Mouse (Mus musculus): ENCODE measurements at regions not wholly inside any gene's neighbourhood (a gene's known extent, or its start where the extent isn't known, plus 50 kb on each side); places are given as distances from the start of the nearest gene placed in this dataset.
"Not testable (repeated sequence)": the region's sequence is repeated elsewhere in the genome, so short reads cannot be mapped to it uniquely, and the experiment has no call there.

GRCm38 (mm10) chr8:103690438-103690837 lies 411.0 kb upstream of the Cdh5 start:
- Histone ChIP-seq H3K36me3 (no peaks in the 10 kb centered on the region), H3K4me1 (no peaks in the 10 kb centered on the region), H3K27me3 (replicated peaks) (no peaks in the 10 kb centered on the region), H3K4me2 (no peak overlapping the region), H3K9ac (no peak overlapping the region), H3K9me3 (replicated peaks) (no peaks in the 10 kb centered on the region), H3K4me3 (no peak overlapping the region), H3K27ac (no peak overlapping the region)
- 46% methylated on average over 1 of the region's 1 CpGs for WGBS (ENCODE audit: insufficient replicate concordance)
- no peak for ATAC-seq

GRCm38 (mm10) chr8:103693531-103693930 lies 407.9 kb upstream of the Cdh5 start:
- Histone ChIP-seq H3K4me1 (no peaks in the 10 kb centered on the region), H3K9ac (no peak overlapping the region), H3K4me3 (no peak overlapping the region), H3K27me3 (replicated peaks) (no peaks in the 10 kb centered on the region), H3K9me3 (replicated peaks) (no peaks in the 10 kb centered on the region), H3K36me3 (no peaks in the 10 kb centered on the region), H3K27ac (no peak overlapping the region), H3K4me2 (no peak overlapping the region)
- 75% methylated on average over 8 of the region's 8 CpGs for WGBS (ENCODE audit: insufficient replicate concordance)
- ATAC-seq, result no peak

- Histone ChIP-seq H3K27me3 (replicated peaks) (no peaks in the 10 kb centered on the region), H3K4me2 (no peak overlapping the region), H3K9ac (no peak overlapping the region), H3K27ac (no peak overlapping the region), H3K4me3 (no peak overlapping the region), H3K9me3 (replicated peaks) (no peaks in the 10 kb centered on the region; the same call in 1 of the 2 replicates), H3K36me3 (no peaks in the 10 kb centered on the region), H3K4me1 (no peaks in the 10 kb centered on the region)
- no peak for ATAC-seq
- 72% methylated on average over 7 of the region's 7 CpGs for WGBS (ENCODE audit: insufficient replicate concordance)
These were observed 407.0 kb upstream of the Cdh5 start for GRCm38 (mm10) chr8:103694331-103694891.

- no peaks in the 10 kb centered on the region for H3K36me3 ChIP-seq
- H3K9me3 ChIP-seq (replicated peaks), result no peaks in the 10 kb centered on the region; the same call in 1 of the 2 replicates
- no peaks in the 10 kb centered on the region for H3K4me1 ChIP-seq
- 68% methylated on average over 1 of the region's 1 CpGs for WGBS (ENCODE audit: insufficient replicate concordance)
- no peaks in the 10 kb centered on the region for H3K27me3 ChIP-seq (replicated peaks)
- H3K4me2 ChIP-seq, result no peak overlapping the region
- no peak overlapping the region for H3K27ac ChIP-seq
- H3K9ac ChIP-seq, result no peak overlapping the region
- ATAC-seq, result no peak
- H3K4me3 ChIP-seq, result no peak overlapping the region
These were observed 402.4 kb upstream of the Cdh5 start for GRCm38 (mm10) chr8:103699016-103699520.

GRCm38 (mm10) chr8:103702236-103702635 lies 399.2 kb upstream of the Cdh5 start:
- Histone ChIP-seq H3K27ac (no peak overlapping the region), H3K4me2 (no peak overlapping the region), H3K9ac (no peak overlapping the region), H3K36me3 (no peaks in the 10 kb centered on the region), H3K4me3 (no peak overlapping the region), H3K4me1 (no peaks in the 10 kb centered on the region), H3K9me3 (replicated peaks) (no peaks in the 10 kb centered on the region; the same call in 1 of the 2 replicates), H3K27me3 (replicated peaks) (no peaks in the 10 kb centered on the region)
- no peak for ATAC-seq
- WGBS (ENCODE audit: insufficient replicate concordance), result 35% methylated on average over 2 of the region's 2 CpGs

- Histone ChIP-seq H3K27me3 (replicated peaks) (no peaks in the 10 kb centered on the region), H3K4me1 (no peaks in the 10 kb centered on the region), H3K4me3 (no peak overlapping the region), H3K9me3 (replicated peaks) (no peaks in the 10 kb centered on the region), H3K4me2 (no peak overlapping the region), H3K27ac (no peak overlapping the region), H3K36me3 (no peaks in the 10 kb centered on the region), H3K9ac (no peak overlapping the region)
- no peak for ATAC-seq
- 67% methylated on average over 2 of the region's 2 CpGs for WGBS (ENCODE audit: insufficient replicate concordance)
These were observed 395.3 kb upstream of the Cdh5 start for GRCm38 (mm10) chr8:103706084-103706483.

GRCm38 (mm10) chr8:103710871-103711270 lies 390.6 kb upstream of the Cdh5 start:
- not testable (repeated sequence) for H3K9ac ChIP-seq; H3K9me3 ChIP-seq (replicated peaks); H3K4me1 ChIP-seq; H3K27ac ChIP-seq; ATAC-seq; H3K4me2 ChIP-seq; H3K36me3 ChIP-seq; H3K27me3 ChIP-seq (replicated peaks); H3K4me3 ChIP-seq
- WGBS (ENCODE audit: insufficient replicate concordance), result 69% methylated on average over 7 of the region's 7 CpGs

GRCm38 (mm10) chr8:103717723-103718122 lies 383.7 kb upstream of the Cdh5 start:
- Histone ChIP-seq H3K4me3 (no peak overlapping the region), H3K9ac (no peak overlapping the region), H3K27me3 (replicated peaks) (no peaks in the 10 kb centered on the region), H3K36me3 (no peaks in the 10 kb centered on the region), H3K4me2 (no peak overlapping the region), H3K27ac (no peak overlapping the region), H3K9me3 (replicated peaks) (peaks cover 3% of the 10 kb centered on the region; the same call in 1 of the 2 replicates), H3K4me1 (no peaks in the 10 kb centered on the region)
- WGBS (ENCODE audit: insufficient replicate concordance), result 46% methylated on average over 4 of the region's 4 CpGs
- no peak for ATAC-seq

GRCm38 (mm10) chr8:103733466-103733865 lies 368.0 kb upstream of the Cdh5 start:
- no peaks in the 10 kb centered on the region for H3K27me3 ChIP-seq (replicated peaks)
- no peak overlapping the region for H3K4me3 ChIP-seq
- no peak overlapping the region for H3K27ac ChIP-seq
- H3K36me3 ChIP-seq, result no peaks in the 10 kb centered on the region
- no peak for ATAC-seq
- no peaks in the 10 kb centered on the region for H3K9me3 ChIP-seq (replicated peaks)
- 82% methylated on average over 3 of the region's 3 CpGs for WGBS (ENCODE audit: insufficient replicate concordance)
- no peak overlapping the region for H3K9ac ChIP-seq
- no peaks in the 10 kb centered on the region for H3K4me1 ChIP-seq
- no peak overlapping the region for H3K4me2 ChIP-seq

GRCm38 (mm10) chr8:103738330-103738729 lies 363.1 kb upstream of the Cdh5 start:
- Histone ChIP-seq H3K36me3 (no peaks in the 10 kb centered on the region), H3K4me1 (no peaks in the 10 kb centered on the region), H3K27me3 (replicated peaks) (no peaks in the 10 kb centered on the region), H3K9me3 (replicated peaks) (no peaks in the 10 kb centered on the region), H3K4me2 (no peak overlapping the region), H3K27ac (no peak overlapping the region), H3K9ac (no peak overlapping the region), H3K4me3 (no peak overlapping the region)
- no peak for ATAC-seq
- 58% methylated on average over 8 of the region's 8 CpGs for WGBS (ENCODE audit: insufficient replicate concordance)

- H3K9me3 ChIP-seq (replicated peaks), result no peaks in the 10 kb centered on the region
- no peak for ATAC-seq
- 65% methylated on average over 8 of the region's 8 CpGs for WGBS (ENCODE audit: insufficient replicate concordance)
- no peak overlapping the region for H3K4me2 ChIP-seq
- no peak overlapping the region for H3K9ac ChIP-seq
- no peaks in the 10 kb centered on the region for H3K4me1 ChIP-seq
- no peak overlapping the region for H3K27ac ChIP-seq
- no peak overlapping the region for H3K4me3 ChIP-seq
- H3K27me3 ChIP-seq (replicated peaks), result no peaks in the 10 kb centered on the region
- H3K36me3 ChIP-seq, result no peaks in the 10 kb centered on the region
These were observed 360.0 kb upstream of the Cdh5 start for GRCm38 (mm10) chr8:103741395-103741794.

GRCm38 (mm10) chr8:103748734-103749133 lies 352.7 kb upstream of the Cdh5 start:
- Histone ChIP-seq H3K9ac (no peak overlapping the region), H3K4me2 (no peak overlapping the region), H3K27me3 (replicated peaks) (no peaks in the 10 kb centered on the region), H3K27ac (no peak overlapping the region), H3K4me3 (no peak overlapping the region), H3K9me3 (replicated peaks) (no peaks in the 10 kb centered on the region), H3K36me3 (no peaks in the 10 kb centered on the region), H3K4me1 (no peaks in the 10 kb centered on the region)
- WGBS (ENCODE audit: insufficient replicate concordance), result 65% methylated on average over 4 of the region's 4 CpGs
- ATAC-seq, result no peak
